18 mouse cellular contexts compared by ENCODE assay signal in the genomic region with DNA sequence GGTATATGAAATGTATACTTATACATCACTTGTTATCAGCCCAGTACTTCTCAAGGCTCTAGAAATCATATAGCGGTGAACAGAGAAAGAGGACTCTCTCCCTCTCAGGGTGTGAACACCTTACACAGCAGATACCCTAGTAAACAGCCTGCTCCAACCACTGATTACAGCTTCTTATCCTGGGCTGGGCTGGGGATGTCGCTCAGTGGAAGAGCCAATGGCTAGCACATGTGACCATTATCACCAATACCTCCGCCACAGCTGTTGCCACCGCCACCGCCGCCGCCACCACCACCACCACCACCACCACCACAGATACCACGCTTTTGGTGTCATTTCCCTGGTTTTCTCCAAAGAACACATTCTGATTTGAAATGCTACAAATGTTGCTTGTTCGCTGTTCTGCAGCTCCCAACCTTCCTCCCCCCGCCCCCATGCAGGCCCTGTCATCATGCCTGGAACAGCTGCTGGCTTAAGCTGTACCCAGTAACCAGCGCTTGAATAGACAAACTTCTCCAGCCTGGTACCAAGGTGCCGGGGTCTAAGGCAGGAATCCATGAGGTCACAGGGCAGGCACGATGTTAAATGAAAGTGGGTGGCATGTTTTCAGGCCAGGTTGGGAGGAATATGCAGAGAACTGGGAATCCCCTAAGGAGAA.
DNase-seq lines count a peak whose midpoint lies in the region; ATAC-seq lines count a peak whose summit lies in the region.
"Had no signal": no experiment of that assay in that cellular context is flagged by ENCODE, and none has a peak within 500 bp of the region (broad histone marks: within the 10 kb centered on the region; RNA-seq: fewer than 3 reads in every experiment).

No protein-coding gene starts in this region.

- H3K4me2 ChIP-seq in heart, embryonic 15.5 days: no peak overlapping the region
- H3K4me2 ChIP-seq: hindbrain, embryonic 13.5 days; midbrain, embryonic 13.5 days had no signal

- H3K36me3 ChIP-seq in heart, embryonic 15.5 days: no peaks in the 10 kb centered on the region
- H3K36me3 ChIP-seq: hindbrain, embryonic 13.5 days; midbrain, embryonic 13.5 days had no signal

- peaks cover 86% of the 10 kb centered on the region for H3K4me1 ChIP-seq in heart, embryonic 15.5 days (replicated peaks)

- no peaks in the 10 kb centered on the region for H3K9me3 ChIP-seq in heart, embryonic 15.5 days (replicated peaks)
- H3K9me3 ChIP-seq: hindbrain, embryonic 13.5 days; midbrain, embryonic 13.5 days had no signal

- ATAC-seq in heart, embryonic 15.5 days (replicated peaks; ENCODE audit: insufficient number of reproducible peaks, insufficient read depth, low FRiP score, low read depth): no peak
- peak; percentile 31; the same call in 1 of the 2 replicates for ATAC-seq in common myeloid progenitor, adult 5-6 weeks (replicated peaks; ENCODE audit: low read depth, poor library complexity, severe bottlenecking)
- ATAC-seq in erythroid progenitor cell, adult 5-6 weeks (replicated peaks; ENCODE audit: low FRiP score, poor library complexity, severe bottlenecking): peak; percentile 83
- ATAC-seq in megakaryocyte progenitor cell, adult 5-6 weeks (replicated peaks; ENCODE audit: poor library complexity): peak; percentile 66
- ATAC-seq in monocyte, adult 5-6 weeks (replicated peaks; ENCODE audit: insufficient number of reproducible peaks, low FRiP score, low TSS enrichment, poor library complexity, severe bottlenecking): no peak
- ATAC-seq: CD4-positive, CD25-positive, alpha-beta regulatory T cell, adult 4 months; intestine, embryonic 16.5 days; midbrain, embryonic 13.5 days had no signal

- WGBS in heart, embryonic 15.5 days: 75% methylated on average over 13 of the region's 13 CpGs

- H3K9ac ChIP-seq in heart, embryonic 15.5 days: no peak overlapping the region
- H3K9ac ChIP-seq: hindbrain, embryonic 13.5 days; midbrain, embryonic 13.5 days had no signal

- 0 out of 2 replicates have a peak overlapping the region, but pooled peaks have one; percentile 24 for H3K27ac ChIP-seq in heart, embryonic 15.5 days
- H3K27ac ChIP-seq: heart, adult 2 months; hindbrain, embryonic 13.5 days; midbrain, embryonic 13.5 days had no signal

- no peak for DNase-seq in heart, adult 18-20 months
- DNase-seq in spleen, adult 12 weeks (ENCODE audit: low spot score): no peak
- DNase-seq: adrenal gland, adult 8-10 months; cerebellum, adult 9-11 months; heart, adult 2 months; kidney, postnatal 10 days; layer of hippocampus, adult 9-11 months; lung, adult 18-20 months; lung, postnatal 4 days had no signal

- H3K4me3 ChIP-seq in heart, embryonic 15.5 days: no peak overlapping the region
- H3K4me3 ChIP-seq: heart, adult 2 months; hindbrain, embryonic 13.5 days; midbrain, embryonic 13.5 days had no signal

- H3K27me3 ChIP-seq in heart, embryonic 15.5 days: no peaks in the 10 kb centered on the region
- H3K27me3 ChIP-seq: hindbrain, embryonic 13.5 days; midbrain, embryonic 13.5 days had no signal

Comparison
In these comparisons a context has a peak if more than half of its experiments do, and no peak if none do; other contexts are left out.
1. ATAC-seq: peak in common myeloid progenitor, adult 5-6 weeks (single experiment), erythroid progenitor cell, adult 5-6 weeks (single experiment) and megakaryocyte progenitor cell, adult 5-6 weeks (single experiment); none in heart, embryonic 15.5 days (single experiment) and monocyte, adult 5-6 weeks (single experiment).